Mouse (Mus musculus) right cerebral cortex, adult 18-20 months (tissue): Measurements from ENCODE around the gene Wdr5.
"Not testable (repeated sequence)": the region's sequence is repeated elsewhere in the genome, so short reads cannot be mapped to it uniquely, and the experiment has no call there.

Experiments
- DNase-seq: peaks from one replicate; pipeline ENCODE4 v3.0.0; 2022; ENCODE audit warnings: mixed read lengths

Gene Wdr5

GRCm38 (mm10) chr2:27504113-27504885 lies 10.7 kb upstream of the Wdr5 start:
- no peak for DNase-seq

- no peak for DNase-seq
These were observed 9.4 kb upstream of the Wdr5 start for GRCm38 (mm10) chr2:27505539-27505938.

- not testable (repeated sequence) for DNase-seq
These were observed 8.3 kb upstream of the Wdr5 start for GRCm38 (mm10) chr2:27506658-27507057.

GRCm38 (mm10) chr2:27507562-27507961 lies 7.4 kb upstream of the Wdr5 start, which contains the start of gene Brd3:
Brd3 (minus strand) TSS chr2:27507662.
- DNase-seq, result no peak

GRCm38 (mm10) chr2:27510706-27511105 lies 4.3 kb upstream of the Wdr5 start:
- DNase-seq, result no peak

GRCm38 (mm10) chr2:27512909-27513308 lies 2.0 kb upstream of the Wdr5 start:
- DNase-seq, result no peak

- peak; percentile 8 for DNase-seq
These were observed 1.1 kb upstream of the Wdr5 start for GRCm38 (mm10) chr2:27513861-27514260.

- DNase-seq, result no peak
These were observed 597 bp downstream of the Wdr5 start for GRCm38 (mm10) chr2:27515341-27516166.

GRCm38 (mm10) chr2:27516289-27516688 lies 1.3 kb downstream of the Wdr5 start:
- no peak for DNase-seq

GRCm38 (mm10) chr2:27518283-27518682 lies 3.3 kb downstream of the Wdr5 start:
- no peak for DNase-seq

- not testable (repeated sequence) for DNase-seq
These were observed 23.7 kb downstream of the Wdr5 start for GRCm38 (mm10) chr2:27538455-27539330.

- DNase-seq, result peak; percentile 20
These were observed 24.4 kb downstream of the Wdr5 start for GRCm38 (mm10) chr2:27539336-27539735.

- DNase-seq, result peak; percentile 100
These were observed 25.0 kb downstream of the Wdr5 start for GRCm38 (mm10) chr2:27539772-27540514.

GRCm38 (mm10) chr2:27540515-27540836 lies 25.5 kb downstream of the Wdr5 start:
- no peak for DNase-seq

GRCm38 (mm10) chr2:27541225-27541624 lies 26.3 kb downstream of the Wdr5 start:
- no peak for DNase-seq

GRCm38 (mm10) chr2:27544613-27545012 lies 29.7 kb downstream of the Wdr5 start:
- DNase-seq, result no peak

- DNase-seq, result not testable (repeated sequence)
These were observed 30.6 kb downstream of the Wdr5 start for GRCm38 (mm10) chr2:27545517-27545916.

GRCm38 (mm10) chr2:27546041-27546440 lies 31.1 kb downstream of the Wdr5 start:
- DNase-seq, result not testable (repeated sequence)

- no peak for DNase-seq
These were observed 32.4 kb downstream of the Wdr5 start for GRCm38 (mm10) chr2:27547326-27547725.

- no peak for DNase-seq
These were observed 33.0 kb downstream of the Wdr5 start for GRCm38 (mm10) chr2:27547986-27548385.

- DNase-seq, result no peak
These were observed 33.9 kb downstream of the Wdr5 start for GRCm38 (mm10) chr2:27548664-27549369.
